Mouse (Mus musculus): ENCODE measurements at regions not wholly inside any gene's neighbourhood (a gene's known extent, or its start where the extent isn't known, plus 50 kb on each side); places are given as distances from the start of the nearest gene placed in this dataset.

- no peak for DNase-seq
Observed at GRCm38 (mm10) chr7:124676854-124677515, 694.3 kb downstream of the Hs3st4 start.

- DNase-seq: no peak
Observed at GRCm38 (mm10) chr7:124680561-124680960, 697.9 kb downstream of the Hs3st4 start.

- DNase-seq: no peak
Observed at GRCm38 (mm10) chr7:124681212-124681611, 698.5 kb downstream of the Hs3st4 start.

- no peak for DNase-seq
Observed at GRCm38 (mm10) chr7:124681820-124682219, 699.2 kb downstream of the Hs3st4 start.

- DNase-seq: peak; percentile 72
Observed at GRCm38 (mm10) chr7:124685424-124685823, 702.8 kb downstream of the Hs3st4 start.

GRCm38 (mm10) chr7:124704163-124704824, 721.6 kb downstream of the Hs3st4 start:
- no peak for DNase-seq

- DNase-seq: peak; percentile 7
Observed at GRCm38 (mm10) chr7:124707143-124707542, 724.5 kb downstream of the Hs3st4 start.

GRCm38 (mm10) chr7:124708771-124709485, 726.3 kb downstream of the Hs3st4 start:
- peak; percentile 5 for DNase-seq

- DNase-seq: no peak
Observed at GRCm38 (mm10) chr7:124720927-124721326, 723.5 kb upstream of the Kdm8 start.

GRCm38 (mm10) chr7:124742086-124742485, 702.4 kb upstream of the Kdm8 start:
- peak; percentile 16 for DNase-seq

- DNase-seq: no peak
Observed at GRCm38 (mm10) chr7:124746321-124746720, 698.2 kb upstream of the Kdm8 start.

GRCm38 (mm10) chr7:124748396-124748795, 696.1 kb upstream of the Kdm8 start:
- DNase-seq: no peak

GRCm38 (mm10) chr7:124759084-124759483, 685.4 kb upstream of the Kdm8 start:
- DNase-seq: no peak

GRCm38 (mm10) chr7:124777822-124778221, 666.7 kb upstream of the Kdm8 start:
- DNase-seq: no peak

- DNase-seq: peak; percentile 45
Observed at GRCm38 (mm10) chr7:124782816-124783215, 661.7 kb upstream of the Kdm8 start.

GRCm38 (mm10) chr7:124784995-124785394, 659.5 kb upstream of the Kdm8 start:
- no peak for DNase-seq

- DNase-seq: no peak
Observed at GRCm38 (mm10) chr7:124785896-124786295, 658.6 kb upstream of the Kdm8 start.

GRCm38 (mm10) chr7:124788781-124789180, 655.7 kb upstream of the Kdm8 start:
- DNase-seq: no peak

- DNase-seq: no peak
Observed at GRCm38 (mm10) chr7:124803101-124803500, 641.4 kb upstream of the Kdm8 start.

GRCm38 (mm10) chr7:124834692-124835091, 609.8 kb upstream of the Kdm8 start:
- DNase-seq: no peak

GRCm38 (mm10) chr7:124836531-124836930, 607.9 kb upstream of the Kdm8 start:
- DNase-seq: no peak

GRCm38 (mm10) chr7:124855056-124855455, 589.4 kb upstream of the Kdm8 start:
- no peak for DNase-seq

- DNase-seq: no peak
Observed at GRCm38 (mm10) chr7:124857106-124857505, 587.4 kb upstream of the Kdm8 start.

GRCm38 (mm10) chr7:124861397-124861796, 583.1 kb upstream of the Kdm8 start:
- DNase-seq: no peak
